Mouse (Mus musculus) MEL (cell line): ENCODE data around the gene Nacc2. TPM values are rescaled to one million over a fixed set of nuclear protein-coding genes. Genes with fewer than 3 reads are reported as not detected.

Experiments
- DNase-seq: peaks from one replicate; pipeline ENCODE4 v3.0.0; 2011; ENCODE audit warnings: low read depth, low spot score
- H3K27ac ChIP-seq: 2 replicates; pipeline ENCODE4 v1.5.1; 2012; ENCODE audit warnings: low read depth, mild to moderate bottlenecking, control low read depth, low read length, moderate library complexity; ENCODE audit not compliant: control insufficient read depth
- H3K27me3 ChIP-seq, 2 experiments: fragments of 150-350 bp in 1 of 2; sonication (generic) in 1 of 2; 2 replicates each; pipeline ENCODE4 v1.6.1; 2012; ENCODE audit warnings: low read length in 2 of 2, mild to moderate bottlenecking in 2 of 2, improper control_type of control experiment in 1 of 2, moderate library complexity in 1 of 2; ENCODE audit not compliant: insufficient read depth in 2 of 2, control insufficient read depth in 1 of 2
- H3K36me3 ChIP-seq, 2 experiments: 2 replicates each; pipeline ENCODE4 v1.6.1; 2012 to 2014; ENCODE audit warnings: low read length in 2 of 2, improper control_type of control experiment in 1 of 2, inconsistent platforms in 1 of 2, mild to moderate bottlenecking in 1 of 2; ENCODE audit not compliant: insufficient read depth in 2 of 2, control insufficient read depth in 1 of 2
- H3K4me1 ChIP-seq, 2 experiments: fragments of 150-350 bp in 1 of 2; sonication (generic) in 1 of 2; 2 replicates each; pipeline ENCODE4 v1.6.1; 2012; ENCODE audit warnings: low read length in 2 of 2, improper control_type of control experiment in 1 of 2, mild to moderate bottlenecking in 1 of 2; ENCODE audit not compliant: insufficient read depth in 2 of 2, control insufficient read depth in 1 of 2
- H3K4me3 ChIP-seq, 2 experiments: fragments of 150-350 bp in 1 of 2; sonication (generic) in 1 of 2; 2 replicates each; pipeline ENCODE4 v1.5.1; 2012; ENCODE audit warnings: low read depth in 2 of 2, low read length in 2 of 2, mild to moderate bottlenecking in 2 of 2, moderate library complexity in 2 of 2, control low read depth in 1 of 2, improper control_type of control experiment in 1 of 2; ENCODE audit not compliant: control insufficient read depth in 1 of 2, insufficient read depth in 1 of 2
- H3K79me2 ChIP-seq: 2 replicates; pipeline ENCODE4 v1.6.1; 2012; ENCODE audit warnings: mild to moderate bottlenecking, low read length, moderate library complexity; ENCODE audit not compliant: control insufficient read depth, poor library complexity, insufficient read depth
- H3K9ac ChIP-seq: 2 replicates; pipeline ENCODE4 v1.6.1; 2012; ENCODE audit warnings: low read depth, mild to moderate bottlenecking, control low read depth, low read length, moderate library complexity; ENCODE audit not compliant: control insufficient read depth, poor library complexity, severe bottlenecking
- H3K9me3 ChIP-seq: fragments of 150-350 bp; sonication (generic); replicated peaks from 2 replicates; pipeline ENCODE4 v1.6.1; 2012; ENCODE audit warnings: mild to moderate bottlenecking, low read length, improper control_type of control experiment, moderate library complexity; ENCODE audit not compliant: insufficient read depth
- BHLHE40 ChIP-seq: IDR thresholded peaks from 2 replicates; pipeline ENCODE4 v1.6.1; 2012; ENCODE audit warnings: low read depth, mild to moderate bottlenecking, inconsistent platforms, low read length, improper control_type of control experiment, borderline replicate concordance
- CHD1 ChIP-seq: IDR thresholded peaks from 2 replicates; pipeline ENCODE4 v1.6.1; 2012; ENCODE audit warnings: low read depth, mild to moderate bottlenecking, inconsistent platforms, low read length, improper control_type of control experiment
- CHD2 ChIP-seq: IDR thresholded peaks from 2 replicates; pipeline ENCODE4 v1.6.1; 2011; ENCODE audit warnings: low read length, improper control_type of control experiment
- ELF1 ChIP-seq: IDR thresholded peaks from 2 replicates; pipeline ENCODE4 v1.6.1; 2014; ENCODE audit warnings: low read depth, mild to moderate bottlenecking, inconsistent platforms, low read length, improper control_type of control experiment, moderate library complexity
- GABPA ChIP-seq: IDR thresholded peaks from 2 replicates; pipeline ENCODE4 v1.6.1; 2012; ENCODE audit warnings: low read depth, mild to moderate bottlenecking, inconsistent platforms, low read length, improper control_type of control experiment, moderate library complexity
- GATA1 ChIP-seq: IDR thresholded peaks from 2 replicates; pipeline ENCODE4 v1.6.1; 2011; ENCODE audit warnings: low read depth, low read length, improper control_type of control experiment
- KAT2A ChIP-seq: conservative IDR thresholded peaks from 2 replicates; pipeline ENCODE4 v1.6.1; 2012; ENCODE audit warnings: low read depth, low read length, improper control_type of control experiment, inconsistent platforms
- MAZ ChIP-seq: IDR thresholded peaks from 2 replicates; pipeline ENCODE4 v1.6.1; 2012; ENCODE audit warnings: low read depth, mild to moderate bottlenecking, inconsistent platforms, low read length, improper control_type of control experiment
- MXI1 ChIP-seq: IDR thresholded peaks from 2 replicates; pipeline ENCODE4 v1.6.1; 2011; ENCODE audit warnings: mild to moderate bottlenecking, low read depth, low read length, improper control_type of control experiment
- NELFE ChIP-seq: IDR thresholded peaks from 2 replicates; pipeline ENCODE4 v1.6.1; 2011; ENCODE audit warnings: low read depth, low read length, improper control_type of control experiment
- NRF1 ChIP-seq: IDR thresholded peaks from 2 replicates; pipeline ENCODE4 v1.6.1; 2014; ENCODE audit warnings: low read depth, mild to moderate bottlenecking, inconsistent platforms, low read length, improper control_type of control experiment, moderate library complexity; ENCODE audit not compliant: poor library complexity, insufficient read depth, severe bottlenecking
- SMC3 ChIP-seq: IDR thresholded peaks from 2 replicates; pipeline ENCODE4 v1.6.1; 2011; ENCODE audit warnings: low read depth, low read length, improper control_type of control experiment
- USF1 ChIP-seq: IDR thresholded peaks from 2 replicates; pipeline ENCODE4 v1.6.1; 2014; ENCODE audit warnings: low read depth, mild to moderate bottlenecking, inconsistent platforms, low read length, improper control_type of control experiment, moderate library complexity
- ZKSCAN1 ChIP-seq: IDR thresholded peaks from 2 replicates; pipeline ENCODE4 v1.6.1; 2012; ENCODE audit warnings: low read depth, mild to moderate bottlenecking, inconsistent platforms, low read length, improper control_type of control experiment, moderate library complexity
- ZNF384 ChIP-seq: IDR thresholded peaks from 2 replicates; pipeline ENCODE4 v1.6.1; 2012; ENCODE audit warnings: low read depth, mild to moderate bottlenecking, inconsistent platforms, low read length, improper control_type of control experiment
- polyA plus RNA-seq, 2 experiments: library from polyadenylated mRNA; stranded (reverse) in 1 of 2; unstranded in 1 of 2; fragments of >175 nt in 1 of 2; fragments of >200 nt in 1 of 2; gene quantifications; 2 replicates each; pipeline versions ENCODE4 v1.2.1 to v1.2.4; 2012; ENCODE audit warnings: low replicate concordance in 2 of 2, low read depth in 1 of 2; ENCODE audit not compliant: insufficient read length in 2 of 2, insufficient read depth in 1 of 2, missing spikeins in 1 of 2
- total RNA-seq: library from RNA; depleted of rRNA; stranded (reverse); fragments of 300-350 nt; gene quantifications from 2 replicates; pipeline ENCODE4 v1.2.3, GENCODE M21; 2012

Nacc2 gene
- total and polyA plus RNA-seq, 3 experiments: 0.19 to 1.7 TPM; not detected in 1

GRCm38 (mm10) chr2:26066527-26066926 is 56.5 kb downstream of the Nacc2 start:
- Histone ChIP-seq H3K4me1 (peaks cover 0 to 4% of the 10 kb centered on the region in 2 experiments; a peak in 1 of 4 replicates), H3K9me3 (no peaks in the 10 kb centered on the region)

GRCm38 (mm10) chr2:26062742-26063427 is 60.1 kb downstream of the Nacc2 start:
- H3K9me3 ChIP-seq: no peaks in the 10 kb centered on the region
- H3K79me2 ChIP-seq: no peaks in the 10 kb centered on the region
- H3K4me3 ChIP-seq: no peak overlapping the region
- no peak for DNase-seq
- peaks cover 0 to 2% of the 10 kb centered on the region in 2 experiments; a peak in 1 of 4 replicates for H3K27me3 ChIP-seq
- no peak overlapping the region for H3K9ac ChIP-seq
- no peak overlapping the region for H3K27ac ChIP-seq
- peaks cover 0 to 1% of the 10 kb centered on the region in 2 experiments; a peak in 1 of 4 replicates for H3K4me1 ChIP-seq
- no peaks in the 10 kb centered on the region for H3K36me3 ChIP-seq
- TF ChIP-seq KAT2A: no peak
- TF ChIP-seq BHLHE40: no peak
- TF ChIP-seq USF1: no peak

More at GRCm38 (mm10) chr2:26066527-26066926, 56.5 kb downstream of the Nacc2 start:
- peaks cover 0 to 2% of the 10 kb centered on the region in 2 experiments; a peak in 1 of 4 replicates for H3K27me3 ChIP-seq
- TF ChIP-seq USF1: no peak
- TF ChIP-seq ZNF384: no peak
- TF ChIP-seq CHD1: no peak
- TF ChIP-seq GABPA: no peak
- TF ChIP-seq MXI1: no peak
- TF ChIP-seq CHD2: no peak
- TF ChIP-seq NELFE: no peak
- no peak for TF ChIP-seq NRF1
- no peak for TF ChIP-seq SMC3
- TF ChIP-seq ZKSCAN1: no peak
- no peak for TF ChIP-seq GATA1
- no peak for TF ChIP-seq ELF1
- no peak for TF ChIP-seq MAZ
- no peak overlapping the region for H3K4me3 ChIP-seq
- no peak overlapping the region for H3K27ac ChIP-seq
- no peaks in the 10 kb centered on the region for H3K79me2 ChIP-seq
- no peak for DNase-seq
- H3K36me3 ChIP-seq: no peaks in the 10 kb centered on the region
- no peak overlapping the region for H3K9ac ChIP-seq
